Mouse (Mus musculus): ENCODE data around the gene Praf2. TPM values are rescaled to one million over a fixed set of nuclear protein-coding genes. Genes with fewer than 3 reads are reported as not detected.

The Praf2 gene
- polyA plus RNA-seq, 1 experiment from 2014 or later: 85.4 TPM

DNA sequence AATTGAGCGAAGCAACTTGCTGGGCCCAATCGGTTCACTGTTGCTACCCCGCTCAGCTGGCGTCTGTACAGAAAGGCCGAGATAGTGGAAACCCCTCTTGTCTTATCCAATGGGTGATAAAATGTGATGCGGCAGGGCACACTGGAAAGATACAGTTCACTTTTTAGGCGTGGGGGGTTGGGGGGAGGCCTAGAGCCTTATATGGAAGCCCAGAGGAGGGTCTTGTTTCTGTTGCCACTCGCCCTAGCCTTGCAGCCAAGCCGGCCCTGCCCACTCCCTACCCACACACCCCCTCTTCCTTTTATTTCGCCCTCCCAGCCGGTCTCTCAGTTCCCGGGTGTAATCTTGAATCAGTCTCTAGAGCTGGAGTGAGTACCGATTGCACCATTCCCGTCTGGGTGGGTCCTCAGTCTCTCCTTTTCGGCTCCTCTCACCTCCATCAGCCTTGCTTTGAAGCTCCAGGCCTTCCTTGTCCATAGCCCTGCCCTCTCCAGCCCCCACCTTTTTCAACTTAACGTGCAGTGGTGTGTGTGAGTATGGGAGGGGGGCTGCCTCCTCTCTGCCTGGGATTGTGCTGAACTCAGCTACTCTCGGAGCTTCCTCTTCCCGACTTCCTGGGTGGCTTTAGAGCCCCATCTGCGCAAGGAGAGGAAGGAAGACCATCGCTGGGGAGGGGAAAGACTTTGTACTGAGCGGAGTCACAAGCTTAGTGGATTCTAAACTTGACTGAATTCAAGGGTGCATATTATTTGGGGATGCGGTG, 35.6 kb downstream of the Praf2 start:
- 12% methylated on average over 19 of the region's 22 CpGs for WGBS

DNA sequence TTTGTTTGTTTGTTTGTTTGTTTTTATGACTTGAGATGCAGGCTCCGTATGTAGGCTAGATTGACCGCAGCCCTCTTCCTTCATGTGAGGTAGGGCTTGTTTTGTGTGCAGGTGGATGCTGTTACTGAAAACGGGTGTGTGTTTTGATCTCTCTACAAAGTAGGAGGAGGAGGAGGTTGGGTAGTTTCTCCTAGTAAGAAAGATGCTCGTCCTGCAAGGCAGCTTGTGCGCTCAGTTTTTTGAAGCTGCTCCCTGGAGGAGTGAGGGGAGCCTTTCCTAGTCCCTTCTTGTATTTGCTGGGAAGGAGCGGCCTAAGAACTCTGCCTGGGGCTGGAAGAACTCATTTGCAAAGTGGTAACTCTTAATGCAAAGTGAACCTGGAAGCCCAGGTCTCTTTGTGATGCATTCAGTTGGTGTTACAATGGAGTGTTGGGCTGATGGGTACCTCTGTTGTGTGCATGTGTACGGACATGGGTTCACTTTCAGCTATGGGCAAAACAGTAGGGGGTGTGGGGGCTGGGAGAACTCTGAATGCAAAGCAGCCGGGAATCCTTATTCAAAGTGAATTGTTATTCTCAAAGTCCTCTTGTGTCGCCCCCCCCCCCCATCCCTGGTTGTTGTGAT, 36.5 kb downstream of the Praf2 start:
- Histone ChIP-seq H3K36me3 (replicated peaks; ENCODE audit: control insufficient read depth, insufficient read depth, low read depth, low read length) (no peaks in the 10 kb centered on the region; the same call in 1 of the 2 replicates), H3K27me3 (ENCODE audit: control insufficient read depth, insufficient read depth, low read length) (no peaks in the 10 kb centered on the region), H3K27ac (replicated peaks; ENCODE audit: low read depth, low read length) (no peak overlapping the region), H3K9me3 (replicated peaks; ENCODE audit: control insufficient read depth, low read length) (no peaks in the 10 kb centered on the region), H3K4me1 (ENCODE audit: control insufficient read depth, insufficient read depth, low read length) (no peaks in the 10 kb centered on the region), H3K9ac (replicated peaks; ENCODE audit: low read length) (no peak overlapping the region), H3K4me3 (ENCODE audit: low read depth, low read length) (no peak overlapping the region; the same call in 1 of the 2 replicates), H3K4me2 (ENCODE audit: low read depth, low read length) (peak overlapping the region; percentile 65)
- DNase-seq (ENCODE audit: low spot score): no peak
- 19% methylated on average over 9 of the region's 9 CpGs for WGBS
- no peak for ATAC-seq (replicated peaks; ENCODE audit: insufficient number of reproducible peaks, low FRiP score, low TSS enrichment, low read depth)

More for the DNA sequence above, 35.6 kb downstream of the Praf2 start:
- H3K9me3 ChIP-seq (replicated peaks; ENCODE audit: control insufficient read depth, low read length): no peaks in the 10 kb centered on the region
- no peaks in the 10 kb centered on the region for H3K4me1 ChIP-seq (ENCODE audit: control insufficient read depth, insufficient read depth, low read length)
- peak overlapping the region; percentile 65 for H3K4me2 ChIP-seq (ENCODE audit: low read depth, low read length)
- ATAC-seq (replicated peaks; ENCODE audit: insufficient number of reproducible peaks, low FRiP score, low TSS enrichment, low read depth) (0 out of 2 replicates have a peak, but pooled peaks have one; percentile 17), DNase-seq (ENCODE audit: low spot score) (peak; percentile 17)
- H3K36me3 ChIP-seq (replicated peaks; ENCODE audit: control insufficient read depth, insufficient read depth, low read depth, low read length): no peaks in the 10 kb centered on the region; the same call in 1 of the 2 replicates
- H3K27ac ChIP-seq (replicated peaks; ENCODE audit: low read depth, low read length): no peak overlapping the region
- H3K9ac ChIP-seq (replicated peaks; ENCODE audit: low read length): peak overlapping the region; percentile 36; the same call in 1 of the 2 replicates
- no peaks in the 10 kb centered on the region for H3K27me3 ChIP-seq (ENCODE audit: control insufficient read depth, insufficient read depth, low read length)
- H3K4me3 ChIP-seq (ENCODE audit: low read depth, low read length): peak overlapping the region; percentile 69

DNA sequence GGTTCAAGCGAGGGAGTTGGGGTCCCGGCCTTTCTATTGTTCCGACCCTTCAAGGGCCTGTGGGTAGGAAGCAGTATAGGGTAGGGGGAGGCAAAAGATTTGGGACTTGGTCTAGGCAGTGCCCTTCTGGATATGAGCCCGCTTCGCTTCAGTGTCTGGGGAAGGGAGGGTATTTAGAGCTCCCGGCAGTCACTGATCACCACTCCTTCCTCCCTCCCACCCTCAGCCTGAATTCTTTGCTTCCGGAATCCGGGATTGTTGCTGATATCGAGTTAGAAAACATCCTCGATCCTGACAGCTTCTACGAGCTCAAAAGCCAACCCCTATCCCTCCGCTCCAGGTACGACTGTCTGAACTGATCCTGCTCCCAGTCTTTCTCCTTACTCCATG, 37.0 kb downstream of the Praf2 start:
- 17% methylated on average over 12 of the region's 13 CpGs for WGBS
- H3K9ac ChIP-seq (replicated peaks; ENCODE audit: low read length): no peak overlapping the region
- H3K4me1 ChIP-seq (ENCODE audit: control insufficient read depth, insufficient read depth, low read length): no peaks in the 10 kb centered on the region
- 0 out of 2 replicates have a peak overlapping the region, but pooled peaks have one; percentile 10 for H3K4me3 ChIP-seq (ENCODE audit: low read depth, low read length)
- H3K4me2 ChIP-seq (ENCODE audit: low read depth, low read length): peak overlapping the region; percentile 65
- DNase-seq (ENCODE audit: low spot score) (no peak), ATAC-seq (replicated peaks; ENCODE audit: insufficient number of reproducible peaks, low FRiP score, low TSS enrichment, low read depth) (no peak)
- H3K36me3 ChIP-seq (replicated peaks; ENCODE audit: control insufficient read depth, insufficient read depth, low read depth, low read length): no peaks in the 10 kb centered on the region; the same call in 1 of the 2 replicates
- no peaks in the 10 kb centered on the region for H3K9me3 ChIP-seq (replicated peaks; ENCODE audit: control insufficient read depth, low read length)
- H3K27me3 ChIP-seq (ENCODE audit: control insufficient read depth, insufficient read depth, low read length): no peaks in the 10 kb centered on the region
- H3K27ac ChIP-seq (replicated peaks; ENCODE audit: low read depth, low read length): no peak overlapping the region

DNA sequence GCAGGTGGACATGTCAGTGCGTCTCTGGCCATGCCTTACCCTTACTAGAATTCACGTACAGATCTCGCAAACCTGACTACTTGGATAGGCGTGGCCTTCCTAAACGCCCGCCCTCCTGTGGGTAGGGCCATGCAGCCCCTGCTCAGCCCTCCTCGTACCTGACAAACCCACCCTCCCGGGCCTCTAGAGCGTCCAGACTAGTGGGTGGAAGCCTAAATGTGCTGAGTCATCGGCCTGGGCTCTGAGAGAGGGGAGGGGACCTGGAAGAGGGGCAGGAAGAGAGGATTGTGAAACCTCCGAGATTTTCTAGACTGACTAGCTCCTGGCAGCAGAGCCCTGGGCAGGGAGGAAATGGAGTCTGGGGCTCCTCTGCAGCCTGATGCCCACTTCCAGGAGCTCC, 37.5 kb downstream of the Praf2 start:
- H3K4me1 ChIP-seq (ENCODE audit: control insufficient read depth, insufficient read depth, low read length): no peaks in the 10 kb centered on the region
- no peaks in the 10 kb centered on the region; the same call in 1 of the 2 replicates for H3K36me3 ChIP-seq (replicated peaks; ENCODE audit: control insufficient read depth, insufficient read depth, low read depth, low read length)
- no peaks in the 10 kb centered on the region for H3K27me3 ChIP-seq (ENCODE audit: control insufficient read depth, insufficient read depth, low read length)
- ATAC-seq (replicated peaks; ENCODE audit: insufficient number of reproducible peaks, low FRiP score, low TSS enrichment, low read depth): 0 out of 2 replicates have a peak, but pooled peaks have one; percentile 2
- no peaks in the 10 kb centered on the region for H3K9me3 ChIP-seq (replicated peaks; ENCODE audit: control insufficient read depth, low read length)
- peak; percentile 48 for DNase-seq (ENCODE audit: low spot score)
- H3K4me3 ChIP-seq (ENCODE audit: low read depth, low read length): 0 out of 2 replicates have a peak overlapping the region, but pooled peaks have one; percentile 10
- H3K4me2 ChIP-seq (ENCODE audit: low read depth, low read length): peak overlapping the region; percentile 65; the same call in 1 of the 2 replicates
- 18% methylated on average over 11 of the region's 11 CpGs for WGBS
- H3K27ac ChIP-seq (replicated peaks; ENCODE audit: low read depth, low read length): no peak overlapping the region
- no peak overlapping the region for H3K9ac ChIP-seq (replicated peaks; ENCODE audit: low read length)

GRCm38 (mm10) chrX:7769302-7770017, 41.2 kb downstream of the Praf2 start:
- no peak for ATAC-seq (replicated peaks; ENCODE audit: insufficient number of reproducible peaks, low FRiP score, low TSS enrichment, low read depth)
- Histone ChIP-seq H3K9me3 (replicated peaks; ENCODE audit: control insufficient read depth, low read length) (no peaks in the 10 kb centered on the region), H3K9ac (replicated peaks; ENCODE audit: low read length) (no peak overlapping the region), H3K4me1 (ENCODE audit: control insufficient read depth, insufficient read depth, low read length) (no peaks in the 10 kb centered on the region), H3K27me3 (ENCODE audit: control insufficient read depth, insufficient read depth, low read length) (no peaks in the 10 kb centered on the region), H3K4me3 (ENCODE audit: low read depth, low read length) (no peak overlapping the region), H3K27ac (replicated peaks; ENCODE audit: low read depth, low read length) (no peak overlapping the region), H3K36me3 (replicated peaks; ENCODE audit: control insufficient read depth, insufficient read depth, low read depth, low read length) (no peaks in the 10 kb centered on the region; the same call in 1 of the 2 replicates), H3K4me2 (ENCODE audit: low read depth, low read length) (no peak overlapping the region)
- WGBS: 93% methylated on average over 7 of the region's 7 CpGs
- no peak for DNase-seq (ENCODE audit: low spot score)

DNA sequence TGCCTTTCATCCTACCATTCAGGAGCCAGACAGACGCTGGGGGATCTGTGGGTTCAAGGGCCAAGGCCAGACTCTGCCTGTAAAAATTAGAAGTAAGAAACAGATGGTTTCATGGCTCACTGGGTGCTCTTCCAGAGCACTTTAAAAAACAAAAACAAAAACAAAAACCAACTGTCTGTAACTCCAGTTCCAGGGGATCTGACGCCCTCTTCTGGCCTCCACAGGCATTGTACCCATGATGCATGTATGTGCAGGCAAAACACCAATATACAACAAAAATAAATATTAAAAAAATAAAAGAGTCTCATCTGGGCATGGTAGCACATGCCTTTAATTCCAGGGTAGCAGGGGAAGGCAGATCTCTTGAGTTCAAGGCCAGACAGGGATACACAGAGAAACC, 44.5 kb downstream of the Praf2 start:
- WGBS: 60% methylated on average over 2 of the region's 2 CpGs
- no peaks in the 10 kb centered on the region for H3K4me1 ChIP-seq (ENCODE audit: control insufficient read depth, insufficient read depth, low read length)
- no peaks in the 10 kb centered on the region for H3K27me3 ChIP-seq (ENCODE audit: control insufficient read depth, insufficient read depth, low read length)
- H3K9me3 ChIP-seq (replicated peaks; ENCODE audit: control insufficient read depth, low read length): no peaks in the 10 kb centered on the region
- DNase-seq (ENCODE audit: low spot score) (no peak), ATAC-seq (replicated peaks; ENCODE audit: insufficient number of reproducible peaks, low FRiP score, low TSS enrichment, low read depth) (no peak)
- H3K4me3 ChIP-seq (ENCODE audit: low read depth, low read length): no peak overlapping the region
- no peak overlapping the region for H3K4me2 ChIP-seq (ENCODE audit: low read depth, low read length)
- no peak overlapping the region for H3K9ac ChIP-seq (replicated peaks; ENCODE audit: low read length)
- no peak overlapping the region for H3K27ac ChIP-seq (replicated peaks; ENCODE audit: low read depth, low read length)
- no peaks in the 10 kb centered on the region; the same call in 1 of the 2 replicates for H3K36me3 ChIP-seq (replicated peaks; ENCODE audit: control insufficient read depth, insufficient read depth, low read depth, low read length)

DNA sequence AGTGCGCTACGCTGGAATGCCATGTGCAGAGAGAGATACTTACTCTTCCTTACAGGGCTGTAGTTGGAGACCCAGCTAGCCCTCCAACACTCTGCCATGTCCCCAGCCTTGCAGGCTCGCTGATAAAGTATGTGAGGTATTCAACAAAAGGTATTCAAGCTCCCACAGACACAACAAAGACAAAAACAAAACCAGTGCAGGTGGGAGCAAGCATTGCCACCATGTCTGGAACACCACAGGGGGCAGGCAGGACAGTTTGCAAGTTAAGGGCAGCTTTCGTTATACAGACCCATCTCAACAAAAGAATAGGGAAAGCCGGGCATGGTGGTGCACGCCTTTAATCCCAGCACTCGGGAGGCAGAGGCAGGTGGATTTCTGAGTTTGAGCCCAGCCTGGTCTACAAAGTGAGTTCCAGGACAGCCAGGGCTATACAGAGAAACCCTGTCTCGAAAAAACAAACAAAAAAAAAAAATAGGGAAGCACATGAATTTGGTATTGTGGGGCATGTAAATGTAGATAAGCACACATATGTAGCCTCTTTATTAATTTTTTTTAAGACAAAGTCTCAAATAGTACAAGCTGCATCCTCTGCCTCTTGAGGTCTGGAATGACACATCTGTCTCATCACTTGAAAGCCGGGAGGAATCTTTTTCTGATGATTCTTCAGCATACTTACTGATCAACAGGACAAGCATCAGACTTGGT, 47.4 kb downstream of the Praf2 start:
- no peak overlapping the region for H3K4me3 ChIP-seq (ENCODE audit: low read depth, low read length)
- H3K27me3 ChIP-seq (ENCODE audit: control insufficient read depth, insufficient read depth, low read length): no peaks in the 10 kb centered on the region
- no peak overlapping the region for H3K27ac ChIP-seq (replicated peaks; ENCODE audit: low read depth, low read length)
- 75% methylated on average over 9 of the region's 9 CpGs for WGBS
- H3K4me1 ChIP-seq (ENCODE audit: control insufficient read depth, insufficient read depth, low read length): no peaks in the 10 kb centered on the region
- no peak for ATAC-seq (replicated peaks; ENCODE audit: insufficient number of reproducible peaks, low FRiP score, low TSS enrichment, low read depth)
- H3K36me3 ChIP-seq (replicated peaks; ENCODE audit: control insufficient read depth, insufficient read depth, low read depth, low read length): no peaks in the 10 kb centered on the region
- no peaks in the 10 kb centered on the region for H3K9me3 ChIP-seq (replicated peaks; ENCODE audit: control insufficient read depth, low read length)
- no peak overlapping the region for H3K9ac ChIP-seq (replicated peaks; ENCODE audit: low read length)
- H3K4me2 ChIP-seq (ENCODE audit: low read depth, low read length): no peak overlapping the region
- no peak for DNase-seq (ENCODE audit: low spot score)

All from embryonic facial prominence, embryonic 11.5 days (tissue).